Mouse (Mus musculus) ES-E14 (cell line): ENCODE measurements around the gene Gm5617.

Experiments used
- HCFC1 ChIP-seq: IDR thresholded peaks from 2 replicates; pipeline ENCODE4 v1.6.1; 2012; ENCODE audit warnings: low read length, inconsistent platforms, borderline replicate concordance; ENCODE audit not compliant: insufficient read depth
- MAFK ChIP-seq: IDR thresholded peaks from 2 replicates; pipeline ENCODE4 v1.6.1; 2014; ENCODE audit warnings: mild to moderate bottlenecking, low read depth, low read length, inconsistent platforms; ENCODE audit not compliant: insufficient read depth
- ZC3H11A ChIP-seq: IDR thresholded peaks from 2 replicates; pipeline ENCODE4 v1.6.1; 2012; ENCODE audit warnings: low read depth, mild to moderate bottlenecking, inconsistent platforms, low read length, borderline replicate concordance

- no peak for TF ChIP-seq HCFC1
- TF ChIP-seq MAFK: peak; percentile 98
- peak; percentile 80 for TF ChIP-seq ZC3H11A
Observed at GRCm38 (mm10) chr9:48466804-48467203, 28.4 kb upstream of the Gm5617 start.
